ENCODE assay signal across 20 mouse cellular contexts in the genomic region with DNA sequence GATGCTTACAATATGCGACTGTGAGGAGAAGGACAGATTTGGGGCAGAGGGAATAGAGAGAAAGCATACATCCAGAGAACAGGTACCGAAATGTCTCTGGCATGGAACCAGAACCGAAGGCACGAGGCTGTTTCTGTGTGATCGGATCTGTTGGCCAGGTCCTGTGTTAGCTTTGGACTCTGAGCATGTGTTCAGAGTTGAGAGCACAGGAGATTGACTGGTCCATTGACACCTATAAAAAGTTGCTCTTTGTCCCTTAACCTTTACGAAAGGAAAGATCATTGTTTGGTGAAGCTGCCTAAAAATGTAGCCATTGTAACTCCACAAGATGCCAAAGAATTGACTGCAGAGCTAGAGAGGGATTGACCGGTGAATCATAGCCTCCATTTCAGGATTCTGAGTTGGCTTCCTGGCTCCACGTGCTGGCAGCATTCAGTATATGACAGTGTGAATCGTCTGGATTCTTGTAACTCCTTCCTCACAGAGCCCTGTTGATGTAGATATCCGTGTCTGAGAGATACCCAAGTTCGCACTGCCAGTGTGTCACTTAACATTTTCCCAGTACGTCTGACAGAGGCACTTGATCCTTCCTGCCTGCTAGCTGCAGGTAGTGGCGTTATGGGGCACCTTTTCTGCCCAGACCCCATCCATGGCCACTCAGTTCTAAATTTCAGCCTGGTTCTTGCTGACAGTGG.
DNase-seq lines count a peak whose midpoint lies in the region; ATAC-seq and TF ChIP-seq lines count a peak whose summit lies in the region.
"Had no signal": no experiment of that assay in that cellular context is flagged by ENCODE, and none has a peak within 500 bp of the region (broad histone marks: within the 10 kb centered on the region; RNA-seq: fewer than 3 reads in every experiment).

No protein-coding gene starts in this region.

- no peak overlapping the region for H3K4me2 ChIP-seq in kidney, embryonic 14.5 days (replicated peaks; ENCODE audit: low read depth, low read length)
- H3K4me2 ChIP-seq: limb, embryonic 15.5 days; neural tube, embryonic 12.5 days had no signal

- H3K4me1 ChIP-seq in kidney, embryonic 14.5 days (ENCODE audit: control insufficient read depth, insufficient read depth, low read length): peaks cover 7% of the 10 kb centered on the region
- H3K4me1 ChIP-seq in testis, adult 2 months (ENCODE audit: control insufficient read depth, insufficient read depth, low read length): peaks cover 2% of the 10 kb centered on the region
- H3K4me1 ChIP-seq: neural tube, embryonic 12.5 days had no signal

- no peak overlapping the region for H3K4me3 ChIP-seq in kidney, embryonic 14.5 days (ENCODE audit: low read length)
- H3K4me3 ChIP-seq in testis, adult 2 months (ENCODE audit: control insufficient read depth, low read depth, low read length): no peak overlapping the region
- H3K4me3 ChIP-seq: erythroblast, embryonic 14.5 days; limb, embryonic 15.5 days; neural tube, embryonic 12.5 days had no signal

- no peak overlapping the region for H3K27ac ChIP-seq in kidney, embryonic 14.5 days (ENCODE audit: low read depth, low read length)
- peak overlapping the region; percentile 18; the same call in 1 of the 2 replicates for H3K27ac ChIP-seq in testis, adult 2 months (ENCODE audit: control insufficient read depth, insufficient read depth, low read depth, low read length)
- H3K27ac ChIP-seq: hindbrain, postnatal 0 days; limb, embryonic 15.5 days; neural tube, embryonic 12.5 days; stomach, postnatal 0 days had no signal

- peak; percentile 18 for DNase-seq in adrenal gland, postnatal 10 days
- DNase-seq in adrenal gland, adult 8-10 months: no peak
- peak; percentile 60 to 63 for DNase-seq in kidney, adult 8-10 months
- DNase-seq in testis, postnatal 14 days (ENCODE audit: low spot score): no peak
- DNase-seq in lung, postnatal 4 days: no peak
- DNase-seq: cerebellum, adult 9-11 months; gastrocnemius, postnatal 25 days; lung, adult 2 months; lung, postnatal 36 days; right cerebral cortex, postnatal 4 days; thymus, postnatal 25 days had no signal

- 0 out of 2 replicates have a peak, but pooled peaks cover 3% of the 10 kb centered on the region for H3K9me3 ChIP-seq in kidney, embryonic 14.5 days (ENCODE audit: control insufficient read depth, low read length)
- H3K9me3 ChIP-seq: limb, embryonic 15.5 days; neural tube, embryonic 12.5 days had no signal

- no peak overlapping the region for H3K9ac ChIP-seq in kidney, embryonic 14.5 days (ENCODE audit: low read depth, low read length)
- H3K9ac ChIP-seq: limb, embryonic 15.5 days; neural tube, embryonic 12.5 days had no signal

- ATAC-seq in kidney, embryonic 14.5 days (ENCODE audit: low FRiP score, low TSS enrichment): no peak
- ATAC-seq: forebrain, embryonic 14.5 days; hindbrain, postnatal 0 days had no signal

- peaks cover 10% of the 10 kb centered on the region; the same call in 1 of the 2 replicates for H3K36me3 ChIP-seq in kidney, embryonic 14.5 days (ENCODE audit: control insufficient read depth, insufficient read depth, low read length)
- no peaks in the 10 kb centered on the region for H3K36me3 ChIP-seq in testis, adult 2 months (ENCODE audit: control insufficient read depth, insufficient read depth, low read length)

- no peak for TF ChIP-seq POLR2A in testis, adult 2 months (IDR thresholded peaks at IDR 0.05; ENCODE audit: control insufficient read depth, low read depth, low read length)

- 71% methylated on average over 13 of the region's 13 CpGs for WGBS in kidney, embryonic 14.5 days

- TF ChIP-seq CTCF in testis, adult 2 months (IDR thresholded peaks at IDR 0.05; ENCODE audit: control insufficient read depth, insufficient read depth, insufficient replicate concordance, low read depth, low read length): no peak

- H3K27me3 ChIP-seq in kidney, embryonic 14.5 days (ENCODE audit: control insufficient read depth, insufficient read depth, low read length): no peaks in the 10 kb centered on the region
- no peaks in the 10 kb centered on the region for H3K27me3 ChIP-seq in testis, adult 2 months (ENCODE audit: control insufficient read depth, insufficient read depth, low read length)
- H3K27me3 ChIP-seq: CH12.LX; limb, embryonic 15.5 days; neural tube, embryonic 12.5 days had no signal

Comparison
In these comparisons a context has a peak if more than half of its experiments do, and no peak if none do; other contexts are left out.
1. DNase-seq: peak in adrenal gland, postnatal 10 days (single experiment) and kidney, adult 8-10 months (2 of 2); none in adrenal gland, adult 8-10 months (single experiment), testis, postnatal 14 days (single experiment) and lung, postnatal 4 days (0 of 2).